Mouse (Mus musculus): ENCODE results near the gene Tmco2. TPM values are rescaled to one million over a fixed set of nuclear protein-coding genes. Genes with fewer than 3 reads are reported as not detected.
"Not testable (repeated sequence)": the region's sequence is repeated elsewhere in the genome, so short reads cannot be mapped to it uniquely, and the experiment has no call there.

Tmco2 gene
- polyA plus RNA-seq (2015; fragmentation: Nextera tagmentation; extraction: Ambion mirVana): not detected in 2 replicates

GRCm38 (mm10) chr4:121109126-121109525, at the start of gene Tmco2:
Tmco2 (minus strand) TSS chr4:121109226.
- H3K9ac ChIP-seq: no peak within 1 kb of the TSS
- H3K27ac ChIP-seq: no peak within 1 kb of the TSS
- H3K9me3 ChIP-seq (replicated peaks): no peaks in the 10 kb centered on the region
- H3K4me3 ChIP-seq: no peak within 1 kb of the TSS
- H3K4me2 ChIP-seq: no peak within 1 kb of the TSS
- ATAC-seq (replicated peaks; ENCODE audit: insufficient number of reproducible peaks, insufficient read depth, low FRiP score, low read depth): no peak
- no peaks in the 10 kb centered on the region for H3K4me1 ChIP-seq (replicated peaks)
- H3K36me3 ChIP-seq: no peaks in the 10 kb centered on the region
- no peaks in the 10 kb centered on the region for H3K27me3 ChIP-seq
- 83% methylated on average over 2 of the region's 2 CpGs for WGBS

DNA sequence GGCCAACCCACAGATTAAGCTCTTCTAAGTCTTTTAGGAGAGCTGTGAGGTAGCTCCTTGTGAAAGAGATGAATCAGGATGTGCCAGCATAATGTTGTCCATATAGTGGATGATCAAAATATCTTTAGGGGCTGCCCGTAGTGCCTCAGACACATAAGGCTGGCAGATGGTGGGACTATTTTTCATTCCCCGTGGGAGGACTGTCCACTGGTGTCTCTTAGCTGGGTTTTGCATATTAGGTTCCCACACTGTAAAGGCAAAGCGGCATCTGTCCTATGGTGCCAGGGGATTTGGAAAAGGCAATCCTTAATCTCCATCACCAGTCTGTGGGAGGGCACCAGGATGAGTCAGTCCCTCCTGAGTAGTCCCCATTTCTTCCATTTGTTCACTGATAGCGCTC, 5.7 kb downstream of the Tmco2 start:
- WGBS: 75% methylated on average over 4 of the region's 4 CpGs
- Histone ChIP-seq H3K9me3 (replicated peaks) (no peaks in the 10 kb centered on the region), H3K27ac (no peak overlapping the region), H3K4me2 (no peak overlapping the region), H3K36me3 (no peaks in the 10 kb centered on the region), H3K4me3 (no peak overlapping the region), H3K27me3 (no peaks in the 10 kb centered on the region), H3K4me1 (replicated peaks) (no peaks in the 10 kb centered on the region), H3K9ac (no peak overlapping the region)
- no peak for ATAC-seq (replicated peaks; ENCODE audit: insufficient number of reproducible peaks, insufficient read depth, low FRiP score, low read depth)

- Histone ChIP-seq H3K36me3 (peaks cover 26% of the 10 kb centered on the region), H3K4me1 (replicated peaks) (peaks cover 13% of the 10 kb centered on the region), H3K27me3 (no peaks in the 10 kb centered on the region), H3K9me3 (replicated peaks) (no peaks in the 10 kb centered on the region), H3K4me2 (peak within 1 kb of the TSS; percentile 81), H3K27ac (peak within 1 kb of the TSS; percentile 71), H3K9ac (peak within 1 kb of the TSS; percentile 79), H3K4me3 (peak within 1 kb of the TSS; percentile 96)
- under 1% methylated on average over 39 of the region's 39 CpGs for whole genome bisulfite sequencing
- peak; percentile 74 for ATAC-seq (replicated peaks; ENCODE audit: insufficient number of reproducible peaks, insufficient read depth, low FRiP score, low read depth)
These were observed 11.2 kb downstream of the Tmco2 start, which contains the start of gene Zmpste24 for GRCm38 (mm10) chr4:121097650-121098378. Zmpste24 (minus strand) TSS chr4:121098241.

GRCm38 (mm10) chr4:121090211-121090610, 18.8 kb downstream of the Tmco2 start:
- H3K9me3 ChIP-seq (replicated peaks): no peaks in the 10 kb centered on the region
- no peak overlapping the region for H3K9ac ChIP-seq
- no peak overlapping the region for H3K4me3 ChIP-seq
- no peak overlapping the region for H3K4me2 ChIP-seq
- no peaks in the 10 kb centered on the region for H3K27me3 ChIP-seq
- H3K36me3 ChIP-seq: peaks cover 61% of the 10 kb centered on the region
- 84% methylated on average over 4 of the region's 4 CpGs for WGBS
- H3K4me1 ChIP-seq (replicated peaks): no peaks in the 10 kb centered on the region
- no peak overlapping the region for H3K27ac ChIP-seq
- no peak for ATAC-seq (replicated peaks; ENCODE audit: insufficient number of reproducible peaks, insufficient read depth, low FRiP score, low read depth)

DNA sequence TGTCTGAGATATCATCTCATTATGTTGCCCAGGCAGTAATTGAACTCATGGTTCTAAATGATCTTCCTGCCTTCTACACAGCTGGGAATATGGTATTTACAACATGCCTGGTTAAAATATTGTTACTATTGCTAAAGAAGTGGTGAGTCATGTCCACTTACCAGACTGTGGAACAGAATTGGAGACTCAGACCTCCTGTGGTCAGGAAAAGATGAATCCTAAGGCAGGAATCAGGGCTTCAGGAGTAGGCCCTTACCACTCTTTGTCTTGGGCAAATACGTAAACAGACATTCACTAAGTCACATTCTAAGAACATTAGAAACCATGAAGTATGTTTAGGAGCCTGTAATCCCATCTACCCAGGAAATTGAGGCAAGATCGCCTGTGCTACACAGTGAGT, 20.3 kb downstream of the Tmco2 start:
- WGBS: 92% methylated on average over 2 of the region's 2 CpGs

GRCm38 (mm10) chr4:121084506-121084905, 24.5 kb downstream of the Tmco2 start:
- Histone ChIP-seq H3K27ac (no peak overlapping the region), H3K9me3 (replicated peaks) (no peaks in the 10 kb centered on the region), H3K4me3 (no peak overlapping the region), H3K27me3 (no peaks in the 10 kb centered on the region), H3K36me3 (peaks cover 62% of the 10 kb centered on the region), H3K4me2 (no peak overlapping the region), H3K9ac (no peak overlapping the region), H3K4me1 (replicated peaks) (no peaks in the 10 kb centered on the region)
- no peak for ATAC-seq (replicated peaks; ENCODE audit: insufficient number of reproducible peaks, insufficient read depth, low FRiP score, low read depth)

More for the DNA sequence above, 20.3 kb downstream of the Tmco2 start:
- Histone ChIP-seq H3K27ac (no peak overlapping the region), H3K4me1 (replicated peaks) (no peaks in the 10 kb centered on the region), H3K9me3 (replicated peaks) (no peaks in the 10 kb centered on the region), H3K36me3 (peaks cover 56% of the 10 kb centered on the region), H3K27me3 (no peaks in the 10 kb centered on the region), H3K4me3 (no peak overlapping the region), H3K9ac (no peak overlapping the region), H3K4me2 (no peak overlapping the region)
- no peak for ATAC-seq (replicated peaks; ENCODE audit: insufficient number of reproducible peaks, insufficient read depth, low FRiP score, low read depth)

DNA sequence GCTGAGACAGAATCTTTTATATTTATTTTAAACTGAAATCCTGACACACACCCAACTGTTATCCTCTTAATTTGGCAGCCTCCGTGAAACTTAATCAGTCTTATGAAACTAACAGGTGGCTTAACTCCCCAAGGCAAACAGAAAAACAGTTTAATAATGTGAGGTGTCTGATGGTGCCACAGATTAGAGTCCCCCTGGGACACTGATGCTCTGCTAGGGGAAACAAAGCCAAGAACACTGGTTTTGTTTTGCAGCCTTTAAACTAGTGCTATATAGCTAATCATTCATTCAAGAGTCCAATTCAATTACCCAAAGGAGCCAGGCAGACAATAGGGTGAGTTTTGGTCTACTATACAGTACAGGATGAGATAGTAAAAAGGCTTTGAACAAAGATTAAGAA, 28.6 kb downstream of the Tmco2 start:
- WGBS: 84% methylated on average over 1 of the region's 1 CpGs
- Histone ChIP-seq H3K4me1 (replicated peaks) (no peaks in the 10 kb centered on the region), H3K27me3 (no peaks in the 10 kb centered on the region), H3K27ac (no peak overlapping the region), H3K4me2 (no peak overlapping the region), H3K9me3 (replicated peaks) (no peaks in the 10 kb centered on the region), H3K9ac (no peak overlapping the region), H3K4me3 (no peak overlapping the region), H3K36me3 (peaks cover 60% of the 10 kb centered on the region)
- no peak for ATAC-seq (replicated peaks; ENCODE audit: insufficient number of reproducible peaks, insufficient read depth, low FRiP score, low read depth)

DNA sequence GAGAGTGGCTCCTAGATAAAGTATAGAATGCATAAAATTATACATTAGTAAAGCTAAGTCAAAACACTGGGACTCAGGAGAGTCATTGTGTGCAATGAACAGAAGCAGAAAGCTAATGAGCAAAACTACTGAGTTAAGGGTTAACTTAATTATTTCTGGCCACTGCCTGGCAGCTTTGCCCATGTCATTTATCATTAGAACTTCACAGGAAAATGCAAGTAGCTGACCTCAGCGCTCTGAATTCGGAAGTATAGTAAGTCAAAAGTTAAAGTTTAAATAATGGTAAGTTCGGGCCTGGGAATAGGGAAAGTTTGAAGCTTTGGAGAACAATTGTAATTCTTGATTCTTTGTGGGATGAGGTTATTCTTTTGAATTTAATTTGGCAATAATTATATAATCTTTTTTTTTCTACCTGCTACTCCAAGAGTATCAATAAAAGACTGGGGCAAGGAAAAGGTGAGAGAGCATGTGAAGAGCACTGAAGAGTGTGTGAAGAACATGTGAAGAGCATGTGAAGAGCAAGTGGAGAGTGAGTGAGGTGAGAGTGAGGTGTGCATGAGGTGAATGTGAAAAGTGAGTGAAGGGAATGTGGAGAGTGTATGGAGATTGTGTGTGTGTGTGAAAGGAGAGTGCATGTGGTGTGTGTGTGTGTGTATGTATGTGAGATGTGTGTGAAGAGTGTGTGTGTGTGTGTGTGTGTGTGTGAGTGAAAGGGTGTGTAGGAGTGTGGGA, 30.9 kb downstream of the Tmco2 start:
- Histone ChIP-seq H3K4me1 (replicated peaks) (no peaks in the 10 kb centered on the region), H3K4me3 (no peak overlapping the region), H3K27me3 (no peaks in the 10 kb centered on the region), H3K4me2 (no peak overlapping the region), H3K27ac (no peak overlapping the region), H3K9ac (no peak overlapping the region), H3K9me3 (replicated peaks) (no peaks in the 10 kb centered on the region), H3K36me3 (peaks cover 45% of the 10 kb centered on the region)
- no peak for ATAC-seq (replicated peaks; ENCODE audit: insufficient number of reproducible peaks, insufficient read depth, low FRiP score, low read depth)
- 82% methylated on average over 3 of the region's 3 CpGs for WGBS

DNA sequence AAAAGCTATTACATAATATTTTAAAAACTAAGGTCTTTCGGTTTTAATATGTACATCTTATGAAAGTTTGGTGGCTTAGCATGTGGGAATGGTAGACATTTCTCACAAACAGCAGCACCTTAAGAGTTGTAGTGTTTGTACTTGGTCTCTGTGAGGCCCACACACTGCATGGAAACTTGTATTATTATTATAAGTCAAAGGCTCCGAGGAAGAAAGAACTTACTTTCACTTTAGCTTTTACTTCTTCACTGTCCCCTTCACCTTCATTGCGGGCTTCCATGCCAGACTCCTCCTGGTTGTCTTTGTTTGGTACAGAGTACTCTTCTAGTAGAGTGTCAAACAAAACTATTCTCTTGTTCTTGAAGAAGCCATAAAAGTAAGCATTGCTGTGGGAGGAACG, 34.8 kb downstream of the Tmco2 start:
- no peak overlapping the region for H3K27ac ChIP-seq
- no peaks in the 10 kb centered on the region for H3K9me3 ChIP-seq (replicated peaks)
- no peak for ATAC-seq (replicated peaks; ENCODE audit: insufficient number of reproducible peaks, insufficient read depth, low FRiP score, low read depth)
- no peak overlapping the region for H3K4me2 ChIP-seq
- H3K9ac ChIP-seq: no peak overlapping the region
- 87% methylated on average over 4 of the region's 4 CpGs for WGBS
- H3K4me3 ChIP-seq: no peak overlapping the region
- peaks cover 21% of the 10 kb centered on the region for H3K36me3 ChIP-seq
- no peaks in the 10 kb centered on the region for H3K27me3 ChIP-seq
- H3K4me1 ChIP-seq (replicated peaks): no peaks in the 10 kb centered on the region

- peaks cover 23% of the 10 kb centered on the region for H3K36me3 ChIP-seq
- ATAC-seq (replicated peaks; ENCODE audit: insufficient number of reproducible peaks, insufficient read depth, low FRiP score, low read depth): no peak
- 48% methylated on average over 2 of the region's 2 CpGs for WGBS
These were observed 43.7 kb downstream of the Tmco2 start for GRCm38 (mm10) chr4:121065336-121065735.

GRCm38 (mm10) chr4:121059218-121059617, 49.8 kb downstream of the Tmco2 start:
- not testable (repeated sequence) for H3K4me3 ChIP-seq; H3K4me1 ChIP-seq (replicated peaks); H3K9me3 ChIP-seq (replicated peaks); ATAC-seq (replicated peaks; ENCODE audit: insufficient number of reproducible peaks, insufficient read depth, low FRiP score, low read depth); H3K9ac ChIP-seq; H3K27me3 ChIP-seq; H3K27ac ChIP-seq; H3K36me3 ChIP-seq; H3K4me2 ChIP-seq
- 56% methylated on average over 10 of the region's 10 CpGs for WGBS

More at GRCm38 (mm10) chr4:121065336-121065735, 43.7 kb downstream of the Tmco2 start:
- no peak overlapping the region for H3K4me3 ChIP-seq
- H3K9me3 ChIP-seq (replicated peaks): no peaks in the 10 kb centered on the region
- H3K9ac ChIP-seq: no peak overlapping the region
- no peak overlapping the region for H3K27ac ChIP-seq
- no peak overlapping the region for H3K4me2 ChIP-seq
- no peaks in the 10 kb centered on the region for H3K4me1 ChIP-seq (replicated peaks)
- no peaks in the 10 kb centered on the region for H3K27me3 ChIP-seq
